Mouse (Mus musculus) kidney, embryonic 15.5 days (tissue): ENCODE measurements around the gene Tgfbr2. TPM values are rescaled to one million over a fixed set of nuclear protein-coding genes. Genes with fewer than 3 reads are reported as not detected.
A peak's percentile ranks its signal among the peaks of the same experiment; 100 is the strongest.

Source experiments
- ATAC-seq: fragments of 200-750 bp; cut with Nextera tagmentation; replicated peaks from 2 replicates; pipeline ENCODE4 v1.8.0; 2017; ENCODE audit warnings: moderate TSS enrichment; ENCODE audit not compliant: low FRiP score
- H3K27ac ChIP-seq: fragments of 300-500 bp; sonication (generic); 2 replicates; pipeline ENCODE4 v1.5.1; 2015; ENCODE audit warnings: mild to moderate bottlenecking, inconsistent platforms
- H3K27me3 ChIP-seq: fragments of 300-500 bp; sonication (generic); 2 replicates; pipeline ENCODE4 v1.6.1; 2015; ENCODE audit warnings: inconsistent platforms
- H3K36me3 ChIP-seq: fragments of 300-500 bp; sonication (generic); 2 replicates; pipeline ENCODE4 v1.6.1; 2015; ENCODE audit warnings: inconsistent platforms
- H3K4me1 ChIP-seq: fragments of 300-500 bp; sonication (generic); 2 replicates; pipeline ENCODE4 v1.6.1; 2015; ENCODE audit warnings: inconsistent platforms
- H3K4me2 ChIP-seq: fragments of 300-500 bp; sonication (generic); 2 replicates; pipeline ENCODE4 v1.6.1; 2015; ENCODE audit warnings: moderate library complexity, mild to moderate bottlenecking, inconsistent platforms
- H3K4me3 ChIP-seq: fragments of 300-500 bp; sonication (generic); replicated peaks from 2 replicates; pipeline ENCODE4 v1.5.1; 2015; ENCODE audit warnings: mild to moderate bottlenecking, inconsistent platforms
- H3K9ac ChIP-seq: fragments of 300-500 bp; sonication (generic); 2 replicates; pipeline ENCODE4 v1.6.1; 2015; ENCODE audit warnings: mild to moderate bottlenecking, inconsistent platforms
- H3K9me3 ChIP-seq: fragments of 300-500 bp; sonication (generic); replicated peaks from 2 replicates; pipeline ENCODE4 v1.6.1; 2016; ENCODE audit warnings: inconsistent platforms
- WGBS: fragments of 180-500 bp; shearing (Covaris S2); methylation state at CpG from one replicate; pipeline ENCODE4 v1.1.7; 2015; ENCODE audit warnings: mixed read lengths; 5-methylcytosine and 5-hydroxymethylcytosine counted together
- polyA plus RNA-seq: library from polyadenylated mRNA; unstranded; fragments of >200 nt; fragmentation: Nextera tagmentation; extraction: Ambion mirVana; gene quantifications from 2 replicates; pipeline ENCODE4 v1.2.1, GENCODE M21; 2015

The Tgfbr2 gene
- polyA plus RNA-seq, 1 experiment from 2014 or later: 31.5 TPM

DNA sequence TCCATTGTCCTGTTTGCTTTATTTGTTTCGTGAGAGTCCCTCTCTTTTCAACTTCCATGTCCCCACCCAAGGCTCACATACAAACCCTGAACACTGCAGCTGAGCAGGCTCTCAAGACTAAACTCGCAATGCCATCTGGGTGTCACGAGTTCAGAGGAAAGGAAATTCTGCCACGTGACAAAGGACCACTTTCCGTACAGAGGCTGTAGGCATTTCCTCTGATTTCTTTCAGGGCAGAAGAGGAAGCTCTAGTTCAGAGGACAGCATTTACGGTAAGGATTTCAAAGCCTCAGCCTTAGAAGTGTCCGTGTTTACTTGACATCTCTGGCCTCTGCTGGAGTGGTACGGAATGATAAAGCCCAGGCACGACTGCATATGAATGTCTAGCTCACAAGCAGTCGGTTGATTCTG is 29.9 kb downstream of the Tgfbr2 start:
- H3K9me3 ChIP-seq: no peaks in the 10 kb centered on the region
- peak overlapping the region; percentile 82 for H3K27ac ChIP-seq
- H3K4me2 ChIP-seq: no peak overlapping the region
- H3K27me3 ChIP-seq: no peaks in the 10 kb centered on the region
- no peak overlapping the region for H3K4me3 ChIP-seq
- peaks cover 10% of the 10 kb centered on the region; the same call in 1 of the 2 replicates for H3K36me3 ChIP-seq
- H3K4me1 ChIP-seq: peaks cover 42% of the 10 kb centered on the region
- no peak for ATAC-seq
- H3K9ac ChIP-seq: no peak overlapping the region
- 34% methylated on average over 10 of the region's 10 CpGs for WGBS

DNA sequence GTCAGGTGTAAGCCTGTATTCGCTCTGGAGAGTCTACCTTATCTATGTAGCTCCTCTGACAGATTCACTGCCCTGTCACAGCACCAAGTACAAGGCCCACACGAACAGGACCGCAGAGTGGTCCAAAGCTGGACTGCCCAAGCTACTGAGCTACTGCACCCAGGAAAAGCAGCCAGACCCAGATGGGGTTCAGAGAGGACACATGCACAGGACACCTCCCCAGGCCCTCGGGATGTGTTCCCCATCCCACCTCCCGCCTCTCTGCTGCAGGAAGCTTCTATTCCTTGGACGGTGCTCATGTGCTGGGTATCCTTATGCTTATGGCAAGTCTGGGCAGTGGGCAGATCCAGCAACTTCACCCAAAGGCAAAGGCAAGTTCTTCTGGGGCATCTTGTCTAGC is 34.7 kb downstream of the Tgfbr2 start:
- H3K27me3 ChIP-seq: no peaks in the 10 kb centered on the region
- 93% methylated on average over 6 of the region's 6 CpGs for WGBS
- ATAC-seq: no peak

DNA sequence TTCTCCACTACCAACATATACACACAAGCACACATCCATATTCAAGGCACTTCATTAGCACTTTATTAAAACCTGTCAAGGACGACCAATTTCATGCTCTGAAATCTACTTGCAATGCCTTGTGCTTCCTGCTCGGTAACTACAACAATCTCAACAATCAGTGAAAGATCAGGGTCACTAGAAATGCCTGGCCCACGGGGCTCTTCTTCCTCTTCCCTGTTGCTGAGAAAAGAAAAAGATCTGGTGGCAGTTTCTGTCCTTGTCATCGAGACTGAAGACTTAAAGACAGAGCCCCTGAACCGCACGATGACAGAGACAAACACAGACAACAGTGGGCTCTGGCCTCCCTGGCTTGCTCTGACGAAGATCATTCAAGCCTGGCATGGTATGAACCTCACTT is 35.6 kb downstream of the Tgfbr2 start:
- Histone ChIP-seq H3K4me1 (peaks cover 31% of the 10 kb centered on the region), H3K4me3 (no peak overlapping the region), H3K9me3 (no peaks in the 10 kb centered on the region), H3K36me3 (peaks cover 10% of the 10 kb centered on the region), H3K9ac (no peak overlapping the region), H3K27me3 (no peaks in the 10 kb centered on the region), H3K27ac (no peak overlapping the region), H3K4me2 (no peak overlapping the region)
- WGBS: 76% methylated on average over 7 of the region's 7 CpGs
- ATAC-seq: no peak

More for the DNA sequence above, 34.7 kb downstream of the Tgfbr2 start:
- Histone ChIP-seq H3K9me3 (no peaks in the 10 kb centered on the region), H3K36me3 (peaks cover 10% of the 10 kb centered on the region), H3K4me2 (no peak overlapping the region), H3K4me3 (no peak overlapping the region), H3K9ac (no peak overlapping the region), H3K27ac (no peak overlapping the region), H3K4me1 (peaks cover 34% of the 10 kb centered on the region)

DNA sequence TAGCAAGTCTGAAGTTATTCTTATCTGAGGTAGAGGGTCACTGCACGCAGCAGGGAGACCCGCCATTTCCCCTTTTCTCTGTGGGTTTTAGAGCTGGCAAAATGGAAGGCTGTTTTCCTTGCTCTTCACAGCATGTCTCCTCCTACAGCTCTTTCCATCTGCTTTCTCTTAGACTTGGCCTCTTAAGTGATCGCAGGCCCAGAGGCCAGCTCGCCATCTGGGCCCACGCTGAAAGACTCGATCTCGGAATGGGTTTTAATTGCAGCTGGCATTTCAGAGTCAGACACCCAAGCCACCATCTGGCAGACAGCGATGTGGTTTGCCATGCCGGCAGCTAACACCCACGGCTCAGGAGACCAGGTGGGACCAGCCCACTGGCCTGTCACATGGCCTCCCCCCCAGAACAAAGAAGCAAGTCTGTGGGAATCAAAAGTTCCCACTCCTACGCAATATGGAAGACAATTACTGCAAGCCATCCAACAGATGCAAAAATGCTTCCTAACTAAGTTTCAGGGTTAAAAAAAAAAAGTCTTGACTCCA is 36.5 kb downstream of the Tgfbr2 start:
- ATAC-seq: no peak

DNA sequence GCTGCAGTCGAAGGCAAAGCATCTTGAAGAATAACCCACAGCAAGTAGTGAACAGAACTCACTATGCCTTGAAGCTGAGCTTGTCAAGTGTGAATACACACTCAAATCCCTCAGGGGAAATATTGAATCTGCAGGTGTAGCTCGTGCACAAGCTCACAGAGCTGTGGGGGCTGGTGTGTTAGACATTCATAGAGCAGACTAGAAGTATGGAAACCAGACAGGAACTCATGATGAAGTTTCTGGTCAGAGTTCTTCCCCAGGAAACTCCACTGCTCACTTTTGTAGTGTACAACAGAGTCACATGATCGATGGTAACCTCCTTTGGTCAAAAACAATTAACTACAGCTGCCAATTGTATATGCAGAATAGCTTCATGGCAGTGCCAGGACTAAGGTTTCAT is 37.5 kb downstream of the Tgfbr2 start:
- ATAC-seq: no peak
- no peaks in the 10 kb centered on the region for H3K27me3 ChIP-seq
- no peak overlapping the region for H3K27ac ChIP-seq
- no peaks in the 10 kb centered on the region for H3K9me3 ChIP-seq
- H3K36me3 ChIP-seq: peaks cover 10% of the 10 kb centered on the region
- H3K4me2 ChIP-seq: no peak overlapping the region
- no peak overlapping the region for H3K4me3 ChIP-seq
- no peak overlapping the region for H3K9ac ChIP-seq
- 74% methylated on average over 3 of the region's 3 CpGs for WGBS
- H3K4me1 ChIP-seq: peaks cover 34% of the 10 kb centered on the region

More for the DNA sequence above, 36.5 kb downstream of the Tgfbr2 start:
- Histone ChIP-seq H3K9ac (no peak overlapping the region), H3K27ac (no peak overlapping the region), H3K4me2 (no peak overlapping the region), H3K27me3 (no peaks in the 10 kb centered on the region), H3K9me3 (no peaks in the 10 kb centered on the region), H3K4me1 (peaks cover 29% of the 10 kb centered on the region), H3K36me3 (peaks cover 10% of the 10 kb centered on the region), H3K4me3 (no peak overlapping the region)
- 79% methylated on average over 11 of the region's 11 CpGs for WGBS

DNA sequence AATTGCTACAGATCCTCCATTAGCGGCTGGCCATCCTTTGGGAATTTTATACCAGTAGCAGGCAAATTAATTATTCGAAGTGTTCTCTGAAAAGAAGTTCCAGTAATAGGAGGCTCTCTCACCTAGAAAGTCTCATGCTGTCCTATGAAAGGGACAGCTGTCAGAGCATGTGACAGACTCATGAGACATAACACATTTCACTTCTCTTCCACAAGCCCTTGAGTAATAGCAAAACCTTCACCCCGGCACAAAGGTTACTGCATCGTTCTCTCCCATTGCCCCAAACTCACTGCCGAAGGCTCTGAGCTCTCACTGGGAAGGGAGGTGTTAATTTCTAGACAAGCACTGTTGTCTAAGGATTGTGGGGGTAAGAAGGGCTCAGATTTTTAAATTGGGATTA is 38.3 kb downstream of the Tgfbr2 start:
- no peak overlapping the region for H3K27ac ChIP-seq
- no peak overlapping the region for H3K4me3 ChIP-seq
- WGBS: 64% methylated on average over 5 of the region's 5 CpGs
- H3K9me3 ChIP-seq: no peaks in the 10 kb centered on the region
- H3K4me1 ChIP-seq: peaks cover 40% of the 10 kb centered on the region
- H3K27me3 ChIP-seq: no peaks in the 10 kb centered on the region
- H3K9ac ChIP-seq: no peak overlapping the region
- peaks cover 10% of the 10 kb centered on the region for H3K36me3 ChIP-seq
- H3K4me2 ChIP-seq: no peak overlapping the region
- no peak for ATAC-seq

DNA sequence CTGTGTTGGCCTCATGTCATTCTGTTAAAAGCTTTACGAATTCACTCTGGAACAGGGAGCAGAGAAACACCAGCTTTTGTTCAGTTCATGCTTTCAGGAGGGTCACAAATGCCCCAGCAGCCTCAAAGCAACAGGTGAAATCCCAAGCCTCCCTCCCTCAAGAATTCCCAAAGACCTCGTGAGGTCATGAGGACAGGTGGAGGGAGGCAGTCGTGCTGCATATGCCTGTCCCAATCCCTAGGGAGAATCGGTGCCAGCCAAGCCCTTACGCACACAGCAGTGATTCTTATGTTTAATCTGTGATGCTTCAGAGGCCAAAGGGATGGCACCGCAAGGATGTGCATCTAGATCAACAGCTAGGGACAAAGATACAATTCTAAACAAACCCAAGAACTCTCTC is 39.0 kb downstream of the Tgfbr2 start:
- no peak for ATAC-seq
- Histone ChIP-seq H3K4me3 (no peak overlapping the region), H3K36me3 (peaks cover 16% of the 10 kb centered on the region), H3K4me1 (peaks cover 40% of the 10 kb centered on the region), H3K27ac (no peak overlapping the region), H3K27me3 (no peaks in the 10 kb centered on the region), H3K9ac (no peak overlapping the region), H3K4me2 (no peak overlapping the region), H3K9me3 (no peaks in the 10 kb centered on the region)
- WGBS: 68% methylated on average over 6 of the region's 6 CpGs

DNA sequence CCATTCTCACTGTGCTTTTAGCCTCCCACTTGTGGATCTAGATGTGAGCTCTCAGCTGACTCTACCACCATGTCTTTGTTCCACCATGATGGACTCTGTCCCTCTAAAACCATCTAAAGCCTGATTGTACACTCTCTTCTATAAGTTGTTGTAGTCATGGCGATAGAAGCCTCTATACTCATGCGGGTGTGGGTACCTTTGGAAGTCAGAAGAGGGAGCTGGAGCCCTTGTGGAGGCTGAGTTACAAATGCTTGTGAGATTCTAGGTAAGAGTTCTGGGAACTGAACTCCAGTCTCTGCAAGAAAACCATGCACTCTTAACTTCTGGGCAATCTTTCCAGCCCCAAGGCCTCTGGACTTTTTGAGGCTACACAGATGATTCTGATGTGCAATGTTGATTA is 40.7 kb downstream of the Tgfbr2 start:
- peaks cover 26% of the 10 kb centered on the region for H3K36me3 ChIP-seq
- 91% methylated on average over 2 of the region's 2 CpGs for WGBS
- H3K4me2 ChIP-seq: no peak overlapping the region

DNA sequence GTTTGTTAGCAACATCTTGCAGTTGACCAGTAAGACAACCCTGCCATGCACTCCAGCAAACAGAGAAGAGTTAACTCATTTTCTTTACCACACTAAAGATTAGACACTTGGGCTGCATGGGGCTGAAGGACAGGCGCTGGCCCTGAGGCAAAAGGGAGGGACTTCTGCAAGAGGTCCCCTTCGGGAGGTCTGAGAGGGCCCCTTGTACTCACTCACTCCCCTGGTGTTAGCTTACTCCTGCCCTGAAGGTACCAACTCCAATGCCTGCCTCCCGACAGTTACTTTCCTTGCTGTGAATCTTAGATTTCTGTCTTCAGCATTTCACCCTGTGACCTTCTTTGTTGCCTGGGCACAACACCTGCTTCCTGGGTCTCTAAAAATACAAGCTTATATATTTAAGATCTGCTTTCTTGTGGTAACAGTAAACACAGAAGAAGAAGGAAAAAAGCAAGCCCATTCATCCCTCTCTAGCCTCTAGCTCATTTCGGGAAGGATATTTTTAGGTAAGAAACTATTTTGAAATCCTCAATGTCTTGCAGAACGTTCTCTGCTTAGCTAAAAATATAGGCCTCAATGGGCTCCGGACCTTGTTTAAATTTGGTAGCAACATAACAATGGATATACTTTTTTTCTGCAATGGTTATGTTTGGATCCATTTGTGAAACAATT is 41.7 kb downstream of the Tgfbr2 start:
- Histone ChIP-seq H3K9ac (no peak overlapping the region), H3K9me3 (no peaks in the 10 kb centered on the region), H3K4me2 (no peak overlapping the region), H3K4me1 (peaks cover 27% of the 10 kb centered on the region), H3K36me3 (peaks cover 36% of the 10 kb centered on the region), H3K4me3 (no peak overlapping the region), H3K27me3 (no peaks in the 10 kb centered on the region), H3K27ac (peak overlapping the region; percentile 52)
- WGBS: 58% methylated on average over 6 of the region's 6 CpGs
- no peak for ATAC-seq

More for the DNA sequence above, 40.7 kb downstream of the Tgfbr2 start:
- Histone ChIP-seq H3K4me1 (peaks cover 35% of the 10 kb centered on the region), H3K27ac (no peak overlapping the region; the same call in 1 of the 2 replicates), H3K4me3 (no peak overlapping the region), H3K9ac (no peak overlapping the region), H3K9me3 (no peaks in the 10 kb centered on the region), H3K27me3 (no peaks in the 10 kb centered on the region)
- ATAC-seq: no peak

DNA sequence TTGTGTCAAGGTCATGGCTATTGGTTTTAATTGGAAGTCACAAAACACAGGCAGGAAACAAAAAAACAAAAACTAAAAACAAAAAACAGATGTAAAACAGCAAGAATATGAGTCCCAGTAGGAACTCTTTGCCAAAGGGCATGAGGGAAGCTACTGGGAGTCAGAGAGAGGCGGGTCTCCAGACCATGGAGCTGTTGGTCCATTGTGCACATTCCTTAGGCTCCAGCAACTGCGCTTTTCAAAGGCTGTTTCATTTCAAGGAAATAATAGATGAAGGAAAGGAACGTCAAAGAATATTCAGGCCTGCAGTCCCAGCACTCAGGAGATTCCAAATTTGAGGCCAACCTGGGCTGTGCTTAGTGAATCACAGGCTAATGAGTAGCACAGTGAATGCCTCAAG is 46.3 kb downstream of the Tgfbr2 start:
- peaks cover 78% of the 10 kb centered on the region for H3K36me3 ChIP-seq
- no peaks in the 10 kb centered on the region for H3K9me3 ChIP-seq
- ATAC-seq: no peak
- H3K9ac ChIP-seq: no peak overlapping the region
- no peak overlapping the region for H3K4me3 ChIP-seq
- peaks cover 18% of the 10 kb centered on the region for H3K4me1 ChIP-seq
- H3K27me3 ChIP-seq: no peaks in the 10 kb centered on the region
- WGBS: 65% methylated on average over 3 of the region's 3 CpGs
- H3K4me2 ChIP-seq: no peak overlapping the region
- H3K27ac ChIP-seq: no peak overlapping the region

DNA sequence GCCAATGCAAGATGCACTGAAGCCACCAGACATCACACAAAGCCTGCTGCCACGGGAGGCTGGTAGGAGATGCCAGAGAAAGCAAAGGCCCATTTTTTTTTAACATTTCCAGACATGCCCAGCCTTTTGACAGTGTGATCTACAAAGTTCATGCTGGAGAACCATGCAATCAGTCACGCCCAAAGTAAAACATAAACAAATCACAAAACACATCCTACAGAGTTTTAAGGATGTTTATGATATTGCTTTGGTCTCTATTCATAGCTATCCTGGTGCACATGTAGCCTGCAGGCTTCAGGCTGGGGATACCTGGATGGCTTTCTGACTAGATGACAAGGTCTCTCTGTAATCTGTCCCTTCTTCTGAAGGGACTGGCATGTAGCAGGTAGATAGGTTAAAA is 46.8 kb downstream of the Tgfbr2 start:
- peaks cover 22% of the 10 kb centered on the region for H3K4me1 ChIP-seq
- H3K27me3 ChIP-seq: no peaks in the 10 kb centered on the region
- no peak overlapping the region for H3K4me2 ChIP-seq
- H3K4me3 ChIP-seq: no peak overlapping the region
- ATAC-seq: no peak
- no peaks in the 10 kb centered on the region for H3K9me3 ChIP-seq
- peaks cover 78% of the 10 kb centered on the region for H3K36me3 ChIP-seq
- no peak overlapping the region for H3K9ac ChIP-seq
- WGBS: 82% methylated on average over 2 of the region's 2 CpGs
- H3K27ac ChIP-seq: no peak overlapping the region

DNA sequence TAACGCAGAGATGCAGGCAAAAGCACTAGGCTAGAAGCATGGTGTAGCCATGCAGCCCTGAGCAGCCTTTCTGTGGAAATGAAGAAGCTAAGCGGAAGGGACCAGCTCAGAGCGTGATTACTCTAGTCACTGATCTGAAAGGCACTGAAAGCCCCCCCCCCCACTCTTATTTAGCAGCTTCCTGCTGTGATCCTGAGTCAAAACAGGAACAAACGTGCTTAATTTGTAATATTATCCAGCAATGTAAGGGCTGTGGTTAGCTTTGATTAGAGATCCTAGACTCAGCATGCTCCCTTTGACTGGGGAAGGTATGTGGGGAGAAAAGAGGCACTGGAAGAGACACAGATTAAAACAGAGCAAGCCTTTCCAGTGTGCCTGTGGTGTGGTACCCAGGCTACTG is 48.7 kb downstream of the Tgfbr2 start:
- no peak overlapping the region for H3K4me3 ChIP-seq
- H3K4me1 ChIP-seq: peaks cover 21% of the 10 kb centered on the region
- H3K9ac ChIP-seq: no peak overlapping the region
- ATAC-seq: no peak
- H3K27me3 ChIP-seq: no peaks in the 10 kb centered on the region
- H3K27ac ChIP-seq: no peak overlapping the region
- peaks cover 72% of the 10 kb centered on the region for H3K36me3 ChIP-seq
- no peaks in the 10 kb centered on the region for H3K9me3 ChIP-seq
- 59% methylated on average over 4 of the region's 4 CpGs for WGBS
- no peak overlapping the region for H3K4me2 ChIP-seq
